Mouse (Mus musculus): ENCODE data around the gene Churc1.

The Churc1 gene

DNA sequence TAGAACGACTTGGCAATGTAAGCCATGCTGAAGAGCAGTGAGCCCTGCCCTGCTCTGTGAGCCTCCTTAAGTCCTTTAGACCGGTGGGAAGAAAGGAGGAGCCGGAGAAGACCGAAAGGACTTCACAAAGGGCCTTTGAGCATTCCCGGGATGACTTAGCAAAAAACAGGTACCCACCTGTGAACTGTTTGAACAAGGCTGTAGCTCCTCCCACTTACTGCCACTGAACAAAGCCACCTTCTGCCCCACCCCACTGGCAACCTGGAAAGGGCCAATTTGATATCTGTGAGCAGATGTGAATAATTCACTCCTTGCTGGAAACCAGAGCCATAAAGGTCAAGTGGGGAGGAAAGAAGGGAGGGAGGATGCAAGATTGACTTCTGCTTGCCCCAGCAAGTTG, 30.0 kb downstream of the Churc1 start, which contains the start of gene Gpx2:
Gene Gpx2, minus strand, starts transcription at position 205 of the 400 bp plus-strand sequence.
- no peak for DNase-seq

DNA sequence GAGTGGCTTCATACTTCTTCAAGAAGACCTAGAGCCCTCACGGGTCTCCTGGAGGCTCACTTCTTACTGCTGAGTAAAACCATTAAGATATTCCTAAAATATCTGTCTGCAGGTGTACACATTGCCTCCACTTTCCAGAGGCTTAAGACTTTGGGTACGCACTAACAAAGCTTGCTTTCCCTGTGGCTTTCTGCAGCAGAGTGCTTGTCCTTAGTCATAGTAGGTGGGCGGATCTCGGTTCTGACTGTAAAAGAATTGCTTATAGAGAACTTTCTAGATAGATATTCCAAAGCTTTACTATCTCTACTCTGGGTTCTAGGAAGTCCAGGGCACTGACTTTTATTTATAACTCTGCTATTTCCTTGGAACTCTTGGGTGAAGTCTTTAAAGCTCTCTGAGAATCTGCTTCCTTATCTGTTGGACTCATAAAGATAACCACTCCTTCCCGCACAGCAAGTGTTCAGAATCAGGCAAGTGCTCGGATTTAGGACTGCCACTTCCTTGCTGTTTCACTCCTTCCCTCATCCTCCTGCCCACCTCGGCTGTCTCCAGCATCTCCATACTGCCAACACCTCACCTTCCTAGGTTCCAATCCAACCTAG, 31.7 kb downstream of the Churc1 start:
- no peak for DNase-seq

DNA sequence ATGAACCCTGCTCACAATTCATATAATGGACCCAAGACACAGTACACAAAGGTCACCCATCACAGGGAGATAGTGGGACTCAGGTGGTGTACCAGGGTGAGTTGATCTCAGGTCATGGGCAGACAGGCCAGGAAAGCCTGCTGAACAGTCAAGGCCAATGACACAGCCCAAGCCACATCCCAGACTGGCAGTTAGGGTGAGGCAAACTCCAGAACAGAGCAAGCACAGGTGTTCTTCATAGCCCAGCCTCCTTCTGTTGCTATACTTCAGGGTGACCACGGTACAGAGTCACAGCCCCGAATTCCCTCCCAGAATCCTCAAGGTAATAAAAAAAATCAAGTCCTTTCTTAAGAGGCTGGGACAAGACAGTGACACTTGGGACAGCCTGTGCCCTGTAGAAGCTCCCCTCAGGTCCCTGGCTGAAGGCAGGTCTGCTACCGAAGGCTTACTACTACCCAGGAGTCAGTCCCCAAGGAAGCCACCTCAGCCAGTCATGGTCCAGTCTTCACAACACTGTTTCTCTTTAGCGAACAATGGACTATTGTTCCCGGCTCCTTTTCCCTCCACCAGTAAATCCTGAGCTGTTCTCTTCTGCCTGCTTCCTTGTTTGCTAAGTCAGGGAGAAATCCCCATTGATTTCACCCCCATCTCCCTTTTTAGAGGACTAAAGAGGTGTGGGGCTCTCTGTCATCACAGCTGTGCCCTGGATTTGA, 32.8 kb downstream of the Churc1 start:
- no peak for DNase-seq

DNA sequence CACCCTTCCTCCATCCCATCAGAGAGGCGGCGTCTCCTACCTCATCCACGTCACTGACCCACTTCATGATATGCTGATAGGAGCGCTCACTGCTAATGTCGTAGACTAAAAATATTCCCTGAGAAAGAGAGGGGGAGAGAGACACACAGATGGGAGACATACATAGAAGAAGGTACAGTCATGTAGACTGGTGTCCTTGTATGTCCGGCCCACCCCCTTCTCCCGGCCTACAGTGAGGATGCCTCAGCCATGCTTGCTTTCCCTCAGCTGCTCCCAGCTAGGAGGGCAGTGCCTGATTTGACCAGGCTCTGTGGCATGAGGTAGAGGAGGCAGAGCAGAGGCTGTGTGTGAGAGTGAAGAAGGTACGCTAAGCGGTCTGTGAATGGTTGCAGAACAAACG, 37.7 kb downstream of the Churc1 start:
- peak; percentile 76 for DNase-seq

DNA sequence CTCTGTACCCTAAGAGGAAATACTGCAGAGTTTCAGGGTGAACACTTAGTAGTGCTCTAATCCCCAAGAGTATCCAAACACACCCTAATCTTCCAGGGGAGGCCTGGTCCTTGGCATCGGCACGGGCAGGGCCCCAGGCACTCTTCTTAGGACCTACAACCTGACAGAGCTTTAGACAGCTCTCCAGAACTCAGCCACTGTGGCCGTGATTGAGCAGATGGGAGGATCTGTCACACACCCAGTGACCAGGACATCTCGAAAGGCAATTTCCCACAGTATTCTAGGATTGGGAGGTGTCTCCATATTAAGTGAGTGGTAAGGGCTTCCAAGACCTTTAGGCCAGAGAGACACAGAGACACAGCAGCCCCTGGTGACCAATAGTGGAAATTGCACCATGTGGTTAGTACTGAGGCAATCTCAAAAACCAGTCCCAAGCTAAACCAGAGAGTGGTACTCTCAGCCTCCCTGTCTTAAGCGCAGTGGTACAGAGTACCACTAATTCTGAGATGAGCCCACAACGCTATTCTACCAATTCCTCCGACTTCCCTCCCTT, 38.4 kb downstream of the Churc1 start:
- DNase-seq: peak; percentile 89

DNA sequence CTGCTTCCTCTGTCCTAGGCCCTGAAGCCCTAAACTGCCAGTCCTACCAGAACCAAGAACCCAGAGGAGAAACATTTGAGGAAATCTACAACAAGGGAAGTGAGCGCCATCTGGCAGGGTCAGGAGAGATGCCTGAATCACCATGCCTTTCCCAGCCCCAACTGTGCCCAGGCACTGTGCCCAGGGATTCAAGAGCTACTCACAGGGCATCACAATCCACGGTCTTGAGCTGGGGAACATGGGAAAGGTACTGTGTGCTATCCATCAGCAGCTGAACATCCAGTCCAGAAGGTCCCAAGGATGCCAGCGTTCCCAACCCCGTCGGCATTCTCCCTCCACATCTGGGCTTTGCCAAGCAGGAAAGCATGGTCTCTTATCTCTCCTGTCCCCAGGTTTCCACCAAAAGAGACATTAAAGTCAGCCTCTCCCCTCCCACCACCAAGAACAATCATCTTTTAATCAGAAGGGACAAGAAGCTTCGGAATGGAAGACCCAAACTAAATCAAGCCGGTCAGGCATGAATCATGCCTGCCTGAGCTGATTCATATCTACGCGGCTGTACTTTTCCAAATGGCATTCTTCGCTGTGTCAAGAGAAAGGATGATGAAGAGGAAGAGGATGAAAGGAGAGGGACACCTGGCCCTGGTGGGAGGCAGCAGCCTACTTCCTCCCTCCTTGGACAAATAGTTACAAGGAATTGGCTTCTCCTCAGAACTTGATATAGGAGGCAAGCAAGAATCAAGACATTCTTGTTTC, 39.9 kb downstream of the Churc1 start:
- peak; percentile 84 for DNase-seq

DNA sequence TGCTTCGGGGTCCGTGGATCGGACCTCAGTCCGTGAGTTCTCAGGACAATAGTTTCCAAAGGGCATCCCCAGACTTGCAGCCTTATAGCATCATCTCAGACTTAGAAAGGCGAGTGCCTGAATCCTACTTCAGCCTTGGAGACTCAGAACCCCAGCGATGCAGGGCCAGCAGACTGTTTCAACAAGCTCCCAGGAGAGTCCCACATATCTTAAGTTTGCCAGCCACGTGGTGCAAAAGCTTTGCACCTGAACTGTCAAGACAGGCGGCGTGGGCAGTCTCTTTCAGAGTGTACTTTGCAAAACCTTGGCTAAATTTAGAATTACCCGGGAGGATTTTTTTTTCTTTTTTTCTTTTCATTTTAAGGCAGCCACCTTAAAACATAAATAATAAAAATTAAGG, 42.5 kb downstream of the Churc1 start:
- no peak for DNase-seq

DNA sequence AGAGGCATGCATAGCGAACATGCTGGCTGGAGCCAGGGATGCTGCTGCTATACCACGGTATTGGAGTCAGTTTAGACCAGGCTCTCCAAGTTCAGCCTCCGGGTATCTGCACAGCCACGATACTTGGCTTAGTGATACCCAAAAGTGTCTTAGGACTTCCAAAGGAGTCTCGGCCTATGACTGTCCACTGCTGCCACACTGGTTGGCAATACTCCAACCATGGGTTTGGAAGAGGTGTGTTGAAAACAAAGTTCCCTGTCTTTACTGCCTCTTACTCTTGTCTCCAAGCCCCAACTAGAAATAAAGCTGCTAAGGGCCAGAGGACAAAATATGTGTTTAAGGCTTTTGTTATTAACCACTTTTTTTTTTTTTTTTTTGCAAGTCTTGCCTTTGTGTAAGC, 45.2 kb downstream of the Churc1 start:
- DNase-seq: no peak

DNA sequence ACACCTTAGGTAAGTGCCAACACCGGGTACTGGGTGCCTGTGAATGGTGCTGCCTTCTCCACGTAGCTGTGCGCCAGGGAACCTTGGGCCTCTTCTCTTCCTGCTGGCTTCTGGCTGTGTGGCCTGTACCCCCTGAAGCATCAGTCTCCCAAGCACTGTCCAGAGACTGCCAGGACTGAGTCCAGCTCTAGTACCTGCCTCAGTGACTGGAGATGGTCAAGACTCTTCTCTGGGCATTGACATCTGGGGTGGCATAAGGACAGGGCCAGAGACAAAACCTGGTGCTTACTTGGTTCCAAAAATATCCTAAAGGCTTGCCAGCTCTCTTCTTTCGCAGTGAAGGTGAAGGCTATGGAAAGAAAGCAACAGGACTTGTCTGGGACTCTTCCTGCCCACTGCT, 45.7 kb downstream of the Churc1 start:
- DNase-seq: no peak

DNA sequence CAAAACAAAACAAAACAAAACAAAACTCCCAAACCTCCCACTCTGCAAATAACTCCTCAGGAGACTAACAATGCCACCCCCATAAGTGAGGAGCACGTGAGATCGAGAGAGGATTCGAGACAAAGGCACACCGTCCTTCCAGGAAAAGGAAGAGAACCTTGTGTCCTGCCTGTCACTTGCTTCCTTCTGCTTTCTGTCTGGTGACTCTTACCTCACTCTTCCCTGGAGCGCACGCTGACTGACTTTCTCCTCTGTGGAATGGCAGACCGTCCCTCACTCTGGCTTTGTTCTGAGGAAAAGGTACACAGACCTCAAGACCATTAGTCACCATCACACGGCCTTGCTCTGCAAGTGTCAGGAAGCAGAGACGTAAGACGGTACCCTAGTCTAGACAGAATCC, 48.2 kb downstream of the Churc1 start:
- DNase-seq: no peak

DNA sequence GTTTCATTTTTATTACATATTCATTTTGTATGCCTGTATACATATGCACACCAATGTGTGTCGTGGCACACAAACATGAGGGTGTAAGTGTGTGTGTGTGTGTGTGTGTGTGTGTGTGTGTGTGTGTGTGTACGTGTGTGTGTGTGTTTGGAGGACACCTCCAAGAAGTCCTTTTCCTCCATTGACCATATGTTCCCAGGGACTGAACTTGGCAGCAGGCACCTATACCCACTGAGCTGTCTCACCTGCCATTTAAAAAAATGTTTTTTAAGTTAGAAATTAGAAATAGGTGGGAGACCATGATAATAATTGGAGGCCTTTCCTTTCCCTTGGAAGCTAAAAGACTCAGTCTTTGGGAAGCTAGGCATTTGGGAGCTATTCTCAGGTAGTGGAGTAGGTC, 48.8 kb downstream of the Churc1 start:
- no peak for DNase-seq

DNA sequence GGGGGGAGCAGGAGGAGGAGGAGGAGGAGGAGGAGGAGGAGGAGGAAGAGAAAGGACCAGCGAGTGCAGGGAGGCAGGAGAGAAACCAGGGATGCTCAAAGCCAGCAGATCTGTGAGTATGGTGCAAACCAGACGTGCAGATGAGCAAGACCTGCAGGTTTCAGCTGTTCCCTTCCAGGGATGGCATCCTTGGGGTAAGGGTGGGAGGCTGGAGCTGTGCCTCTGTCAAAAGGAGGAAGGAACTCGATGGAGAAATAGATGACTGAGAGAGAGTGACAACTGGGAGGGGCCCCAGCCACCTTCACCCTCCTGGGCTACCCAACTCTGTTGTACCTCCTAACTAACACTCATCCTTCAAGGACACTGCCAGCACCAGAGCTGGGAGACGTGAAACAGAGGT, 51.4 kb downstream of the Churc1 start:
- DNase-seq: no peak

DNA sequence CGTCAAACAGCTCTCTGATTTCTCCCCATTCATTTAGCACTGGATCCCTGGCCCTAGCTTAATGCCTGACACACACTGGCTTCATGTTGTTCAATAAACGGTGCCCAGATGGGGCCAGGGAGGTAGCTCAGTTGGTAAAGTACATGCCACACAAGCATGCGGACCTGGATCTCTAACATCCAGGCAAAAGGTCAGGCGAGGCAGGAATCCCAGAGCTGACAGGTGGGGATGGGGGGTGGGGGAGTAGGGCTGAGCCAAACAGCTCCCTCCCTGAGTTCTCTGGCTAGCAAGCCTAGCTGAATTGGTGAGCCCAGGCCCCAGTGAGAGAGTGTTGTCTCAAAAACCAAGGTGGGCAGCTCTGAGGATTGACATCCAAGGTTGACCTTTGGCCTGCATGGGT, 51.8 kb downstream of the Churc1 start:
- DNase-seq: peak; percentile 79

DNA sequence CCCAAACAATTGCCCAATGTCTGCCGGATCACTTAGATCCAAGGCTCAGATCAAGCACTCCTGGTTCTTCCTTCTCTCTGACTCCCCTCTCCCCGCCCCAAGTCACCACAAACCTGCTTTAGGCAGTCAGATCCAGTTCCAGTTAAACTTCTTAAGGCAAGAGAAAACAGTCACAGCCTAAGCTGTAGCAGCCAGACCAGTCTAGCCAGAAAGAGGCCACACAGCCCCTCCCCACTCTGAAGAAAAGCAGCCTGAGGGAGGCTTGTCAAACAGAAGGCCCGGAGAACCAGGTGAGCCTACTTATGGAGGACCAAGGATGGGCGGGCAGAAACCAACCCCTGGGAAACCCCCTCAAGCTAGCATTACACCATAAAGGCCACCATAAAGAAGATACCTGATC, 52.8 kb downstream of the Churc1 start:
- peak; percentile 87 for DNase-seq

DNA sequence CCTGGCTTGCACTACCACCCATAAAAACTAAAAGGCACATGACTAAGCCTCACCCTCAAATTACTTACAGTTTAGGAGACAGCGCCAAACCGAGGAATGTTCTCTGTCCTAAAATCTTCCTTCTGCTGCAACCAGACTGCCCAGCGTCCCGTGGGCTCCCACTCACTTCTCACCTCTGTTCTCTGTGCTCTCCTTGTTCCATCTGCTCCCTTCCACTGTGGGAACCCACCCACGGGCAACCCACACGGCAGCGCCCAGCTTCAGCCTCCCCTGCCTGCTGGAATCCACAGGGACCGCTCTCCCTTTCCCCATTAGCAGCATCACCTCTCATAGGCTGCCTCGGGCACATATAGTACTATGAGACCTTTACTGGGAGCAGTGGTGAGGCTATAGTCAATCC, 53.6 kb downstream of the Churc1 start:
- peak; percentile 80 for DNase-seq

DNA sequence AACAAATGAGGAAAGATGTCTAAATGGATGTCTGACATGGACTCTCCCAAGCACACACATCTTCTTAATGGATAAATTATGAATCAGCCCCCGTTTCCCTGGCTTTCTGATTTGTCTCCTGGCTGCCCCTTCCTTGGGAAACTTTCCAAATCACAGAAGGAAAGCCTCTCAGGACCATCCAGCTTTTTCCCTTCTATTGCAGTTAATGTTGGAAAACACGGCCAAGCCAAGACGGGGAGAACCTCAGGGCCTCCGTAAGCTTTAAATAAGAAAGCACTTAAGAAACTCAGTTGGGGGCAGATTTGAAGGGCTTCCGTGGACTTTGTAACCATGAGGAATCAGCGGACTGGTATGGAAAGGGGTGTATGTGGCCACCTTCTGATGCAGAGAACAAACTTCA, 54.5 kb downstream of the Churc1 start:
- peak; percentile 76 for DNase-seq

DNA sequence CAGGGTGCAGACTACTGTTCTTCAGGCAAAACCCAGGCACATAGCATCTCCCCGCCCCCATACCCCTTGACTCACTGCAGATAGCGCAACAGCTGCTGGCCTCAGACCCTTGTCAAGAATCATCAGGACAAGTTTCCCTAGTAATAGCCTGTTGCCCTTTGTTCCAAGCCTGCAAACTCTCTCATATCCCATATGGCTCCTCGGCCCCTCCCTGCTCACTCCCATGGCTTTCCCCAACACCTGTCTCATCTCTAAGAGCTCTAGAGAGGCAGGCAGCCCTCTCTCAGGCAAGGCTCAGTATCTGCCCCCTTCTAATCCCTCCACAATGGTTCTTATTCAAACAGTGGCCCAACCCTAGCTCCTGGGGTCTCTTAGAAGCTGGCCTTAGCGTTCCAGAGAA, 55.3 kb downstream of the Churc1 start:
- DNase-seq: no peak

DNA sequence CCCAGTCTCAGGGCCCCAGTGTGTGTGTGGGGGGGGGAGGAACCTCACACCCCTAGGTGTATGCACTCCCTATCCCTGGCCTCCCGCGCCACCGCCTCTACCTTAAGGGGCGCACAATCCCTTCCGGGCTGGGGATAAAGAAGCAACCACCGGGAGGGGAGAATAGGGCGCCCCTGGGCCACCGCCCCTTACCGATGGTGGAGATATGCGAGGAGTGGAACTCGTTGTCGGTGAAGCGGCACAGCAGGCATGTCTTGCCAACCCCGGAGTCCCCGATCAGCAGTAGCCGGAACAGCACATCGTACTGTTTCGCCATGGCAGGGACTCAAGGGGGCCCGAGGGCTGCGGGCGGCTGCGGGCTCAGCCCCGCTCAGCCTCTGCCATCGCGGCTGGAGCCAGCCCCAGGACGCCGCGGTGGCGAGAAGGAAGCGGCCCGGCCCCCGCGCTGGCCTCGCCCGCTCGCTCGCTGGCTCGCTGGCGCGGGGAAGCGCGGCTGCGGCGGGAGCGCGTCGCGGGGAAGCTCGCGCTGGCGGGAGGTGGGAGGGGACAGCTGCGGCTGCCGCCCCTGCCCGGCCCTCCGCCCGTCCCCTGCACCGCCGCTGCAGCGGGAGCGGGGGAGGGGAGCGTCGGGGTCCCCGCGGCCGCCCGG, 56.8 kb downstream of the Churc1 start:
- peak; percentile 90 for DNase-seq

DNA sequence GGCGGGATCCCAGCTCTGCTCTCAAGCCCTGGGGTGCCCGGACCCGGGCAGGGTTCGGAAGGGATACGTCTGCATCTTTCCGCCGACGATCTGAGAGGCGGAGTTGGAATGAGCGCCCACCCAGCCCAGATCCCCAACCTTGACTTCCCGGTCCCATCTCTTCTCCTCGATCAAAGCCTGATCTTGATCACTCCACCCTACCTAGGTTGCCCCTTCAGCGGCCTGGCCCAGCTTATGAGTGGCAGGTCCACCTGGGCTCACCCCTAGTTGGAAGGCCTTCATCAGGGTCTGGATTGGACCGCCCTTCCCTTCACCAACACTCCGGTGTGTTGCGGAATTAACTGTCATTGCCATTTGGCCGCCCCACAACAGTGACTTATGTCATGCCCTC, 57.3 kb downstream of the Churc1 start, which contains the start of gene Rab15:
Gene Rab15, minus strand, starts transcription at position 258 of the 391 bp plus-strand sequence.
- no peak for DNase-seq

DNA sequence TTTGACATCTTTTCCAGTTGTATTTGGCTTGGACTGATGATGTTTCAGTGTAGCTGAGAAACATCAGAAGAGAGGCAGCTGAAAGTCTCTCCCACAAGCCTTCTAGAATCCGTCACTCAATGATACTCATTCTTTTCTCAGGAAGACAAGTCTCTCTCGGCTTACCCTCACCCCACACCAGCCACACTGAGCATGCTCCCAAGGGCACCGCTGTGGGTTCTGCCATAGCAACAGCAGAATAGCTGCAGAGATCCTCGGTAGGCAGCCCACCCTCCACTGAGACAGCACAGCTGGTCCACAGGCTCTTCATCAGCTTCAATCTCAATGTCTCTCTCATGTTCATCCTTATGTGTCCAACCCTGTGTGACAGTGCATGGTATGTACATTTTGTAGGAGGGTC, 59.9 kb downstream of the Churc1 start:
- DNase-seq: no peak

DNA sequence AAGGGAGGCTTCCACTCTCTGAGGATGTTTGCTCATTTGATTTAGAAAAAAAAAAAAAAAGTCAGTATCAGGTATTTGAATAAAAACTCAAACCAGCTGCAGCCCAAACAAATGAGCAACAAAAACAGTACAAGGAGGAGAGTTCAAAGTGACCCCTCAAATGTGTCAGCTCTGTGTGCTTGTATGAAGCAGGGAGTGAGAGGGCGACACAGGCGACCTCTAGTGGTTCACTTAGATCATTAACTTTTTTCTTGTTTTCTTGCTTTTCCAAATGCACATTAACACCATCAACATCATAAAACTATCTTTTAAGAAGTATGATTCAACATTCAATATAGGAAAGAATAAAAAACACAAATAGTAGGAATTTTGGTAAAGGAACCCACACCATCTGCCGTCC, 67.4 kb downstream of the Churc1 start:
- DNase-seq: no peak

All from heart, adult 11 months (tissue).